Mouse (Mus musculus) limb, embryonic 12.5 days (tissue): ENCODE measurements around the gene Samd4. TPM values are rescaled to one million over a fixed set of nuclear protein-coding genes. Genes with fewer than 3 reads are reported as not detected.

Experiments
- ATAC-seq: fragments of 200-750 bp; cut with Nextera tagmentation; 2 replicates; pipeline ENCODE4 v1.8.0; 2017; ENCODE audit warnings: low read depth, moderate TSS enrichment; ENCODE audit not compliant: insufficient number of reproducible peaks, insufficient read depth, low FRiP score, low TSS enrichment
- H3K27ac ChIP-seq: fragments of 300-500 bp; sonication (generic); 2 replicates; pipeline ENCODE4 v1.5.1; 2016; ENCODE audit warnings: mild to moderate bottlenecking, moderate library complexity
- H3K27me3 ChIP-seq: fragments of 300-500 bp; sonication (generic); 2 replicates; pipeline ENCODE4 v1.6.1; 2016; ENCODE audit warnings: mild to moderate bottlenecking, moderate library complexity
- H3K36me3 ChIP-seq: fragments of 300-500 bp; sonication (generic); 2 replicates; pipeline ENCODE4 v1.6.1; 2016; ENCODE audit warnings: mild to moderate bottlenecking, moderate library complexity
- H3K4me1 ChIP-seq: fragments of 300-500 bp; sonication (generic); replicated peaks from 2 replicates; pipeline ENCODE4 v1.6.1; 2016
- H3K4me2 ChIP-seq: fragments of 300-500 bp; sonication (generic); 2 replicates; pipeline ENCODE4 v1.6.1; 2016; ENCODE audit warnings: mild to moderate bottlenecking, moderate library complexity
- H3K4me3 ChIP-seq: fragments of 300-500 bp; sonication (generic); replicated peaks from 2 replicates; pipeline ENCODE4 v1.5.1; 2016; ENCODE audit warnings: mild to moderate bottlenecking
- H3K9ac ChIP-seq: fragments of 300-500 bp; sonication (generic); replicated peaks from 2 replicates; pipeline ENCODE4 v1.6.1; 2016; ENCODE audit warnings: mild to moderate bottlenecking, moderate library complexity
- H3K9me3 ChIP-seq: fragments of 300-500 bp; sonication (generic); 2 replicates; pipeline ENCODE4 v1.6.1; 2016; ENCODE audit warnings: mild to moderate bottlenecking, moderate library complexity
- WGBS: fragments of 180-500 bp; shearing (Covaris S2); methylation state at CpG from one replicate; pipeline ENCODE4 v1.1.7; 2016; 5-methylcytosine and 5-hydroxymethylcytosine counted together
- polyA plus RNA-seq: library from polyadenylated mRNA; unstranded; fragments of >200 nt; fragmentation: Nextera tagmentation; extraction: Ambion mirVana; gene quantifications from 2 replicates; pipeline ENCODE4 v1.2.1, GENCODE M21; 2016

Gene Samd4
- polyA plus RNA-seq = 6.7 and 6.8 TPM in 2 replicates

DNA sequence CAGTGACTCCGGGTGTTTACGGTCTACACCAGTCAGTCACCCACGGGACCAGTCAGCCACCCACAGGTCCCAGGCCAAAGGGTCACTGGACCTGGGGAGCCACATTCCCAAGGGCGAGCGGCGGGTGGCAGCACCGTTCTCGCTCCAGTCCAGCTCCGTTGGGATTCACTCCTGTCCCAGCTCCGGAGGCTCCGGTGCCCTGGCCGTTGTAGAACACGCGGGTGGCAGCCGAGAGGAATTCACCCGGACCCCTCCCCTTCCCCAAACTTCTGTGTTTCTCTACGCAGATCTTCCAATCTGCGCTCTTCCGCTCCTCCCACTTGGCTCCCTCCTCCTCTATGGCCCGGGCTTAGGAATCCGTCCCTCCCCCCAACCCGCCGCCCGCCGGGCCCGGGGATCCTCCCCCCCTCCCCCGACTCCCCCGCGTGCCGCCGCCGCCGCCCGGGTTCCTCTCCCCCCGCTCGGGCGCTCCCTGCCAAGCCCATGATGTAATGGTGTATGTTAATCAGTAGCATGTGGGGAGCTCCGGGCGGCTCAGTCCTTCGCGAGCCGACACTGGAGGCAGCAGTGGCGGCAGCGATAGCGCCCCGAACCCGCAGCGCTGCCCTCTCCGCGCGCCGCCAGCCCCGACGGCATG, at the start of gene Samd4:
Gene Samd4, plus strand, starts transcription at position 424 of the 637 bp plus-strand sequence.
- Histone ChIP-seq H3K9me3 (no peaks in the 10 kb centered on the region), H3K27ac (peak within 1 kb of the TSS; percentile 92), H3K4me2 (peak within 1 kb of the TSS; percentile 96), H3K27me3 (0 out of 2 replicates have a peak, but pooled peaks cover 2% of the 10 kb centered on the region), H3K4me1 (peaks cover 22% of the 10 kb centered on the region), H3K36me3 (no peaks in the 10 kb centered on the region), H3K4me3 (peak within 1 kb of the TSS; percentile 72), H3K9ac (peak within 1 kb of the TSS; percentile 80)
- peak; percentile 72 for ATAC-seq
- WGBS = under 1% methylated on average over 53 of the region's 54 CpGs

DNA sequence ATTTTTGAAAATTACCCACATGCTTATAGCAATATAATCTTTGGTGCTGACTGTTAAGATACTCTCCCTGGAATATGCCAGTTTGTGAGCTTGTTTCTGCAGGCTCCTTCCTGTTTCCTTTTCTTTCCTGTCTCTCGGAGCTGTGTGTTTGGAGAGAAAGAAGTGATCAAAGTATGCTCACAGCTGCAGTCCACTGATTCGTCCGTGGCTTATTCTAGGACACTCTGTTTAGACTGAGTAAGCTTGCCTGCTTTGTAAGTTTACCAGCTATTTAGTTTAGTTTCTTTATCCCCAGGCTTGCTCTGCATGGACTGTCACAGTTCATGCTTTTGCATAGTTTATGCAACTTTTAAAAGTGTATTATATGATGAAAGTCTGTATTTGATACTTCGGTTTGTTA, 43.3 kb upstream of the Samd4 start:
- H3K4me2 ChIP-seq = no peak overlapping the region
- H3K27me3 ChIP-seq = no peaks in the 10 kb centered on the region
- H3K9ac ChIP-seq = no peak overlapping the region
- no peak for ATAC-seq
- H3K4me1 ChIP-seq = no peaks in the 10 kb centered on the region
- no peak overlapping the region for H3K27ac ChIP-seq
- H3K9me3 ChIP-seq = no peaks in the 10 kb centered on the region
- 60% methylated on average over 4 of the region's 4 CpGs for WGBS
- H3K4me3 ChIP-seq = no peak overlapping the region
- H3K36me3 ChIP-seq = peaks cover 27% of the 10 kb centered on the region

DNA sequence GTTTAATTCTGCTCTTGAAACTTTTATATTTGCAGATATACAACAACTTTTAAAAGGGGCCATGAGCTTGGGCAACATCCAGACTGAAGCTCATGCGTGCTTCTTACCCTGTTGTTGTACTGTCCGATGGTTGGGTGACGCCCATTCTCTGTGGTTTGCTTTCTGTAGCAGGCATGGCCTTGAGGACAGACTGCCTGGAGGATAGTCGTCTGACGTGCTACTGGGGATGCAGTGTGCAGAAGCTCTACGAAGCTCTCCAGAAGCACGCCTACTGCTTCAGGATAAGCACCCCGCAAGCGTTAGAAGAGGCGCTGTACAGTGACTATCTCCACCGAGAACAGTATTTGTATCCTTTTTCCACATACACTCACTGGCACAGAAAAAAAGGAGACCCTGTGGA, 36.9 kb upstream of the Samd4 start:
- Histone ChIP-seq H3K9ac (no peak overlapping the region), H3K36me3 (peaks cover 47% of the 10 kb centered on the region), H3K4me2 (no peak overlapping the region), H3K4me3 (no peak overlapping the region), H3K27me3 (no peaks in the 10 kb centered on the region), H3K27ac (no peak overlapping the region), H3K9me3 (no peaks in the 10 kb centered on the region), H3K4me1 (no peaks in the 10 kb centered on the region)
- no peak for ATAC-seq
- 93% methylated on average over 11 of the region's 11 CpGs for WGBS

DNA sequence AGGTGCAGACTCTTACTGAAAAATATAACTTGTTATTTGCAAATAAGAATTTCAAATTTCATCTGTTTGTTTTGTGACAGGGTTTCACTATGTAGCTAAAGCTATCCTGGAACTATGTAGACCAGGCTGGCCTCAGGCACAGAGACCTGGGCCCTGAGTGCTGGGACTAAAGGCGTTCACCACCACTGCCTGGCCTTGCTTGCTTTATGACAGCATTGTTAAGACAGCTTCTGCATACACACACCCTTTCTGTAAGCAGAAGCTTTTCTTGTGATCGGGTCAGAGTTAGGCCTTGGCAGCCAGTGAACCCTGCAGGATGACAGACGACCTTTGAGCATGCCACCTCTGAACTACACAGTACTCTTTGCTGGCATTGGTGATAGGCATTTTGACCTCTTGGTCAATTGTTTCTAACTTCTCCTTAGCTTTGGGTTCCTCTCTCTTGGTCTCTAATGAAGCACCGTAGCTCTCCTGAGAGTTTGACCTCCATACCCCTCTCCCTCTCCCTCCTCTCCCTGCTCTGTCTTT, 34.5 kb upstream of the Samd4 start:
- 84% methylated on average over 4 of the region's 4 CpGs for WGBS
- no peak for ATAC-seq
- H3K4me1 ChIP-seq = no peaks in the 10 kb centered on the region
- H3K9ac ChIP-seq = no peak overlapping the region
- peaks cover 28% of the 10 kb centered on the region for H3K36me3 ChIP-seq
- no peak overlapping the region for H3K27ac ChIP-seq
- no peaks in the 10 kb centered on the region for H3K9me3 ChIP-seq
- H3K4me2 ChIP-seq = no peak overlapping the region
- no peak overlapping the region for H3K4me3 ChIP-seq
- no peaks in the 10 kb centered on the region for H3K27me3 ChIP-seq

DNA sequence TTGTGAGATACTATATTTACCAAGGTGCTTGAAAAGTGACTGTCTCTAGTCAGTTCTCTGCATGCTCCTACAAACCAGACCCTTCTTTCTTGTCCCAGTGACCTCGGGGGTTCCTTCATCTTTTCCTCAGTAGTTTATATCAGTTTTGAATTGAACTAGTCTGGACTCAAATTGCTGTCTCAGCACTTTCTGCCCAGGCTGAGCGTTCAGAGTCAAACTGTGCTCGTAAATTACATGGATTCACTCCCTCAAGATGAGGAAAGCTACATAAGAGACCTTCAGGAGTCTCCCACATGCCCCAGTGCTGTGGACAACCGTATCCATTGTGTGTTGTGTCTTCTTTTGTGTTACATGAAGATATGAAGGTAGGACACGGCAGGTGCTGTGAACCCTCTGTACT, 33.9 kb upstream of the Samd4 start:
- no peak for ATAC-seq
- H3K36me3 ChIP-seq = peaks cover 32% of the 10 kb centered on the region
- H3K9ac ChIP-seq = no peak overlapping the region
- no peaks in the 10 kb centered on the region for H3K27me3 ChIP-seq
- 77% methylated on average over 5 of the region's 5 CpGs for WGBS
- no peaks in the 10 kb centered on the region for H3K9me3 ChIP-seq
- no peak overlapping the region for H3K4me2 ChIP-seq
- no peaks in the 10 kb centered on the region for H3K4me1 ChIP-seq
- no peak overlapping the region for H3K4me3 ChIP-seq
- no peak overlapping the region for H3K27ac ChIP-seq

DNA sequence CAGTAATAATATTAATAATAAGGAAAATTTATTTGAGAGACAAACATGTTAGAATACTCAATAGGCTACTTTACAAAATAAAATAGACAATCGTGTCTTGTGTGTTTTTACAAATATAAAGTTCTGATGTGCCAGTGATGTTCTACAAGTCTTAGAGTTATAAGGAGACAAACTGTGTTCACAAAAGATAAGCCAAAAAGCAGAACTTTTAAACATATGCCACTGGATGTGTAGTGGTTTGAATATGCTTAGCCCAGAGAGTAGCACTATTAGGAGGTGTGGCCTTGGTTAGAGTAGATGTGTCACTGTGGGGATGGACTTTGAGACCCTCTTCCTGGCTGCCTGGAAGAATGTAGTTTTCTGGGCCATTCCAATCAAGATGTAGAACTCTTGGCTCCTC, 32.9 kb upstream of the Samd4 start:
- no peak overlapping the region for H3K4me2 ChIP-seq
- H3K27me3 ChIP-seq = no peaks in the 10 kb centered on the region
- 90% methylated on average over 1 of the region's 1 CpGs for WGBS
- no peaks in the 10 kb centered on the region for H3K4me1 ChIP-seq
- no peak overlapping the region for H3K9ac ChIP-seq
- H3K36me3 ChIP-seq = peaks cover 35% of the 10 kb centered on the region
- H3K27ac ChIP-seq = no peak overlapping the region
- ATAC-seq = no peak
- no peaks in the 10 kb centered on the region for H3K9me3 ChIP-seq
- H3K4me3 ChIP-seq = no peak overlapping the region

DNA sequence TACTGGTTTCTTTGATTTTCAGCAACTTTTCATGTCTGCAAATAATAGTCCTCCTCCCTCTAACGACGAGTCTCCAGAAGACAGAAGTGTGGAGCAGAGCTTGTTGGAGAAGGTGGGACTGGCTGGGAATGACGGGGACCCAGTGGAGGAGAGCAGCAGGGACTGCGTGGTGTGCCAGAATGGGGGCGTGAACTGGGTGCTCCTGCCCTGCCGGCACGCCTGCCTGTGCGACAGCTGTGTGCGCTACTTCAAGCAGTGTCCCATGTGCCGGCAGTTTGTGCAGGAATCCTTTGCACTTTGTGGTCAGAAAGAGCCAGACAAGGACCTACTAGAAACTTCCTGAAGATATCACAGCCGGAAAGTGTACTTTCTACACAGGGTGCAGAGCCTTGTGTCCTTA, 29.0 kb upstream of the Samd4 start:
- Histone ChIP-seq H3K9ac (no peak overlapping the region), H3K4me3 (no peak overlapping the region), H3K4me1 (no peaks in the 10 kb centered on the region), H3K4me2 (no peak overlapping the region), H3K27me3 (no peaks in the 10 kb centered on the region), H3K27ac (no peak overlapping the region), H3K36me3 (peaks cover 20% of the 10 kb centered on the region; the same call in 1 of the 2 replicates), H3K9me3 (no peaks in the 10 kb centered on the region)
- ATAC-seq = no peak
- 87% methylated on average over 11 of the region's 11 CpGs for WGBS

DNA sequence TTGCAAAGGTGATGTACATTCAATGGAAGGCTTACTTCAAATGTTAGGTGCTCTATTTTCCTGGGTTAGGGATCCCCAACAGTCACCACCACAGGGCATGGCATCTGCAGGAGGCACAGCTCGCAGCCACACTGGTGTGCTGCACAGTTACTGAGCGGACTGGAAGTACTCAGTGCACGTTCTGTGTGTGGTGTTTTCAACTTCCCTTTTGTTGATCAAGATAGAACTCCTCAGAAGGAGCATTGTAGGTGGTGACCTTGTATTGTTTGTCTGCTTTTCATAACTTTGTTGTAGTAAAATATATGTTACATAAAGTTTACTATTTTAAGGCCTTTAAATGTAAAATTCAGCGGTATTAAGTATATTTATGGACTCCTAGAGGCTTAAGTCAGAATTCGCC, 19.7 kb upstream of the Samd4 start:
- WGBS = 84% methylated on average over 5 of the region's 5 CpGs
- no peaks in the 10 kb centered on the region for H3K4me1 ChIP-seq

DNA sequence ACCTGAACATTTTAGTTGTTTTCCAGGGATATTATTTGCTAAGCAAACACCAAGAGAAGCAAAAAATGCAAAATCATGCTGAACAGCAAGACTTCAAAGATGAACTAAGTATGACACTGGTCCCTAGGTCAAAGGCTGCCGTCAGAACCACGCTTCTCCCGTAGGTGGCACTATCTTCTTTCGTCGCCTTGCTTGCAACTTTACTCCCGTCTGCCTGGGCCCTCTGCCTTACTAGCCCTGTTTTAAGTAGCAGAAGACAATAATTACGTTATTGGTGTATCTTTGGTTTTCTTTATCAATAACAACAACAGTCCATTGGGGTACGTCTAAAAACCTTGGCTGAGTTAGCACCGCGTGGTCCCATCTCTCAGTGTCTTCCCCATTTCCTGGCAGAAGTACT, 1.7 kb upstream of the Samd4 start:
- H3K36me3 ChIP-seq = no peaks in the 10 kb centered on the region
- H3K4me2 ChIP-seq = peak overlapping the region; percentile 96
- ATAC-seq = no peak
- H3K4me1 ChIP-seq = peaks cover 18% of the 10 kb centered on the region
- 0 out of 2 replicates have a peak, but pooled peaks cover 2% of the 10 kb centered on the region for H3K27me3 ChIP-seq
- H3K9ac ChIP-seq = no peak overlapping the region
- no peaks in the 10 kb centered on the region for H3K9me3 ChIP-seq
- WGBS = 6% methylated on average over 10 of the region's 10 CpGs
- no peak overlapping the region for H3K4me3 ChIP-seq
- H3K27ac ChIP-seq = no peak overlapping the region

More for the DNA sequence above, 19.7 kb upstream of the Samd4 start:
- H3K36me3 ChIP-seq = no peaks in the 10 kb centered on the region
- no peaks in the 10 kb centered on the region for H3K27me3 ChIP-seq
- H3K4me2 ChIP-seq = no peak overlapping the region
- no peak overlapping the region for H3K9ac ChIP-seq
- no peak overlapping the region for H3K4me3 ChIP-seq
- H3K27ac ChIP-seq = no peak overlapping the region
- H3K9me3 ChIP-seq = no peaks in the 10 kb centered on the region
- ATAC-seq = no peak

DNA sequence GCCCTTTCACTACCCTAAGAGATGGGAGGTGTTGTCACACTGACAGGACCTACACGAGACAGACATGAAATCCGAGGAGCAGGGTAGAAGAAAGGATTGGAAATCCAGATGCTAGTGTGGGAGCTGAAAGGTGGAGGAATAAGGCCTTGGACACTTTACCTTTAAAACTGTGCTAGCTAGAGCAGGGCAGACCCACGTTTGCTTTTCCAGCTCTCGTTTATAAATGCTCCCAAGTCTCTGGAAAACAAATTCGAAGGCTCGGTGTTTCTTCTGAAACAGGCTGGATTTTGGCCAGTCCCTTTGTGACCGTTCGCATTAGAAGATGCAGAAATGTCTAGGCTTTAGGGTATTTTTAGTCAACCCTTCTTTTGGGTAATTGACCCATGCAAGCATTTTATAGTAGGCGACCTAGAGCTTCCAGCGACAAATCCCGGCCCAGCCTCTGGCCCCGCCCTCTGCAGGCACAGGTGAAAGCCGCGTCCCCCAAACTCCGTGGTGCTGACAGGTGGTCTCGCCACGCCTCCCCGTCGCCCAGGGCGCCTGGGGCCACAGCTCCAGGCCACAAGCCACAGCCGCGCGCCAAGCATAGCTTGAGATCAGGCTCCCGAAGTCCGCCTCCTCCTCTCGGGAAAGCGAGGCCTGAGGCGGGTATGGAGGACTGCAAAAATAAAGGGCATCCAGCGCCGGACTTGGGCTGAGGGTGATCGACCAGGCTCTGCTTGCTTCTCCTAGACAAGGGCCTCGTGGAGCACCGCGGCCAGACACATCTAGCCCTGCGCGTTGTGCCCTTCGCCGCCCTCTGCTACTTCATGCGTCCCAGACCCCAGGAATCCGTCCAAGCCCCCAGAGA, 848 bp upstream of the Samd4 start:
- peak; percentile 31; the same call in 1 of the 2 replicates for ATAC-seq
- peak overlapping the region; percentile 96 for H3K4me2 ChIP-seq
- peak overlapping the region; percentile 80 for H3K9ac ChIP-seq
- no peaks in the 10 kb centered on the region for H3K36me3 ChIP-seq
- no peaks in the 10 kb centered on the region for H3K9me3 ChIP-seq
- H3K4me3 ChIP-seq = peak overlapping the region; percentile 72
- H3K4me1 ChIP-seq = peaks cover 22% of the 10 kb centered on the region
- H3K27me3 ChIP-seq = 0 out of 2 replicates have a peak, but pooled peaks cover 2% of the 10 kb centered on the region
- peak overlapping the region; percentile 92 for H3K27ac ChIP-seq
- 3% methylated on average over 40 of the region's 40 CpGs for WGBS
